Mouse (Mus musculus): ENCODE data around the gene Drd3. TPM values are rescaled to one million over a fixed set of nuclear protein-coding genes. Genes with fewer than 3 reads are reported as not detected.
A peak's percentile ranks its signal among the peaks of the same experiment; 100 is the strongest.

Drd3 gene
- polyA plus RNA-seq, 1 experiment from 2014 or later = not detected

GRCm38 (mm10) chr16:43737933-43738332, 15.9 kb upstream of the Drd3 start:
- no peak for ATAC-seq (ENCODE audit: low FRiP score)

GRCm38 (mm10) chr16:43740936-43741335, 12.9 kb upstream of the Drd3 start:
- H3K4me1 ChIP-seq (replicated peaks) = no peaks in the 10 kb centered on the region
- H3K27ac ChIP-seq = no peak overlapping the region
- ATAC-seq (ENCODE audit: low FRiP score) = no peak
- no peaks in the 10 kb centered on the region for H3K36me3 ChIP-seq
- no peak overlapping the region for H3K9ac ChIP-seq
- WGBS = 70% methylated on average over 2 of the region's 2 CpGs
- no peaks in the 10 kb centered on the region for H3K9me3 ChIP-seq
- H3K4me2 ChIP-seq = no peak overlapping the region
- no peak overlapping the region for H3K4me3 ChIP-seq
- H3K27me3 ChIP-seq = no peaks in the 10 kb centered on the region

More at GRCm38 (mm10) chr16:43737933-43738332, 15.9 kb upstream of the Drd3 start:
- Histone ChIP-seq H3K4me3 (no peak overlapping the region), H3K36me3 (no peaks in the 10 kb centered on the region), H3K27ac (no peak overlapping the region), H3K9ac (no peak overlapping the region), H3K4me2 (no peak overlapping the region), H3K9me3 (no peaks in the 10 kb centered on the region), H3K27me3 (no peaks in the 10 kb centered on the region), H3K4me1 (replicated peaks) (no peaks in the 10 kb centered on the region)
- WGBS = 89% methylated on average over 4 of the region's 4 CpGs

GRCm38 (mm10) chr16:43748424-43748823, 5.4 kb upstream of the Drd3 start:
- Histone ChIP-seq H3K9ac (no peak overlapping the region), H3K4me1 (replicated peaks) (no peaks in the 10 kb centered on the region), H3K9me3 (no peaks in the 10 kb centered on the region), H3K27me3 (no peaks in the 10 kb centered on the region), H3K4me3 (no peak overlapping the region), H3K36me3 (no peaks in the 10 kb centered on the region), H3K27ac (no peak overlapping the region), H3K4me2 (no peak overlapping the region)
- no peak for ATAC-seq (ENCODE audit: low FRiP score)
- WGBS = 83% methylated on average over 2 of the region's 2 CpGs

- H3K27me3 ChIP-seq = no peaks in the 10 kb centered on the region
- no peaks in the 10 kb centered on the region for H3K9me3 ChIP-seq
- no peak overlapping the region for H3K4me3 ChIP-seq
- no peak for ATAC-seq (ENCODE audit: low FRiP score)
- H3K4me2 ChIP-seq = no peak overlapping the region
- H3K27ac ChIP-seq = no peak overlapping the region
- H3K36me3 ChIP-seq = no peaks in the 10 kb centered on the region
- H3K4me1 ChIP-seq (replicated peaks) = no peaks in the 10 kb centered on the region
- H3K9ac ChIP-seq = no peak overlapping the region
- WGBS = 87% methylated on average over 8 of the region's 8 CpGs
Observed at GRCm38 (mm10) chr16:43752900-43753299, 926 bp upstream of the Drd3 start.

- no peaks in the 10 kb centered on the region for H3K36me3 ChIP-seq
- no peaks in the 10 kb centered on the region for H3K9me3 ChIP-seq
- no peak overlapping the region for H3K4me2 ChIP-seq
- no peaks in the 10 kb centered on the region for H3K4me1 ChIP-seq (replicated peaks)
- no peak overlapping the region for H3K27ac ChIP-seq
- H3K4me3 ChIP-seq = no peak overlapping the region
- H3K27me3 ChIP-seq = no peaks in the 10 kb centered on the region
- no peak overlapping the region for H3K9ac ChIP-seq
- 93% methylated on average over 3 of the region's 3 CpGs for WGBS
- no peak for ATAC-seq (ENCODE audit: low FRiP score)
Observed at GRCm38 (mm10) chr16:43772358-43772757, 18.5 kb downstream of the Drd3 start.

- no peak for ATAC-seq (ENCODE audit: low FRiP score)
- no peak overlapping the region for H3K4me3 ChIP-seq
Observed at GRCm38 (mm10) chr16:43772766-43773165, 18.9 kb downstream of the Drd3 start.

GRCm38 (mm10) chr16:43773506-43773905, 19.7 kb downstream of the Drd3 start:
- Histone ChIP-seq H3K27me3 (no peaks in the 10 kb centered on the region), H3K4me3 (no peak overlapping the region), H3K27ac (no peak overlapping the region), H3K4me1 (replicated peaks) (no peaks in the 10 kb centered on the region), H3K4me2 (no peak overlapping the region), H3K36me3 (no peaks in the 10 kb centered on the region), H3K9me3 (no peaks in the 10 kb centered on the region), H3K9ac (no peak overlapping the region)
- no peak for ATAC-seq (ENCODE audit: low FRiP score)
- 88% methylated on average over 4 of the region's 4 CpGs for WGBS

More at GRCm38 (mm10) chr16:43772766-43773165, 18.9 kb downstream of the Drd3 start:
- 96% methylated on average over 1 of the region's 1 CpGs for WGBS
- Histone ChIP-seq H3K9ac (no peak overlapping the region), H3K36me3 (no peaks in the 10 kb centered on the region), H3K4me1 (replicated peaks) (no peaks in the 10 kb centered on the region), H3K27me3 (no peaks in the 10 kb centered on the region), H3K27ac (no peak overlapping the region), H3K4me2 (no peak overlapping the region), H3K9me3 (no peaks in the 10 kb centered on the region)

- Histone ChIP-seq H3K9ac (no peak overlapping the region), H3K36me3 (no peaks in the 10 kb centered on the region), H3K27me3 (no peaks in the 10 kb centered on the region), H3K27ac (no peak overlapping the region), H3K9me3 (no peaks in the 10 kb centered on the region), H3K4me2 (no peak overlapping the region), H3K4me3 (no peak overlapping the region), H3K4me1 (replicated peaks) (no peaks in the 10 kb centered on the region)
- WGBS = 83% methylated on average over 3 of the region's 3 CpGs
- no peak for ATAC-seq (ENCODE audit: low FRiP score)
Observed at GRCm38 (mm10) chr16:43776886-43777285, 23.1 kb downstream of the Drd3 start.

GRCm38 (mm10) chr16:43799541-43799940, 45.7 kb downstream of the Drd3 start:
- H3K4me2 ChIP-seq = no peak overlapping the region
- 0 out of 2 replicates have a peak, but pooled peaks cover 5% of the 10 kb centered on the region for H3K9me3 ChIP-seq
- H3K27ac ChIP-seq = no peak overlapping the region
- no peak for ATAC-seq (ENCODE audit: low FRiP score)
- H3K4me3 ChIP-seq = no peak overlapping the region
- no peak overlapping the region for H3K9ac ChIP-seq
- 29% methylated on average over 4 of the region's 4 CpGs for WGBS
- H3K36me3 ChIP-seq = peaks cover 3% of the 10 kb centered on the region; the same call in 1 of the 2 replicates
- H3K27me3 ChIP-seq = 0 out of 2 replicates have a peak, but pooled peaks cover 3% of the 10 kb centered on the region
- H3K4me1 ChIP-seq (replicated peaks) = peaks cover 24% of the 10 kb centered on the region

- 4% methylated on average over 13 of the region's 13 CpGs for WGBS
- Histone ChIP-seq H3K9me3 (0 out of 2 replicates have a peak, but pooled peaks cover 5% of the 10 kb centered on the region), H3K9ac (no peak overlapping the region), H3K4me2 (peak overlapping the region; percentile 27), H3K4me3 (no peak overlapping the region), H3K27me3 (0 out of 2 replicates have a peak, but pooled peaks cover 3% of the 10 kb centered on the region), H3K36me3 (peaks cover 3% of the 10 kb centered on the region; the same call in 1 of the 2 replicates), H3K4me1 (replicated peaks) (peaks cover 24% of the 10 kb centered on the region), H3K27ac (peak overlapping the region; percentile 23; the same call in 1 of the 2 replicates)
- no peak; the same call in 1 of the 2 replicates for ATAC-seq (ENCODE audit: low FRiP score)
Observed at GRCm38 (mm10) chr16:43800119-43800721, 46.4 kb downstream of the Drd3 start.

- no peak overlapping the region for H3K4me2 ChIP-seq
- H3K9ac ChIP-seq = no peak overlapping the region
- WGBS = 43% methylated on average over 3 of the region's 3 CpGs
- H3K9me3 ChIP-seq = 0 out of 2 replicates have a peak, but pooled peaks cover 5% of the 10 kb centered on the region
- 0 out of 2 replicates have a peak, but pooled peaks cover 3% of the 10 kb centered on the region for H3K27me3 ChIP-seq
- peaks cover 24% of the 10 kb centered on the region for H3K4me1 ChIP-seq (replicated peaks)
- 0 out of 2 replicates have a peak overlapping the region, but pooled peaks have one; percentile 30 for H3K27ac ChIP-seq
- ATAC-seq (ENCODE audit: low FRiP score) = no peak
- peaks cover 3% of the 10 kb centered on the region; the same call in 1 of the 2 replicates for H3K36me3 ChIP-seq
- H3K4me3 ChIP-seq = no peak overlapping the region
Observed at GRCm38 (mm10) chr16:43801137-43801536, 47.3 kb downstream of the Drd3 start.

- Histone ChIP-seq H3K9me3 (0 out of 2 replicates have a peak, but pooled peaks cover 2% of the 10 kb centered on the region), H3K27me3 (0 out of 2 replicates have a peak, but pooled peaks cover 3% of the 10 kb centered on the region), H3K36me3 (no peaks in the 10 kb centered on the region), H3K27ac (peak overlapping the region; percentile 32; the same call in 1 of the 2 replicates), H3K4me3 (peak overlapping the region; percentile 39), H3K4me1 (replicated peaks) (peaks cover 24% of the 10 kb centered on the region), H3K9ac (peak overlapping the region; percentile 53), H3K4me2 (peak overlapping the region; percentile 66)
- peak; percentile 78 for ATAC-seq (ENCODE audit: low FRiP score)
- WGBS = 2% methylated on average over 18 of the region's 18 CpGs
Observed at GRCm38 (mm10) chr16:43801791-43802307, 48.0 kb downstream of the Drd3 start.

Measured in hindbrain, embryonic 13.5 days (tissue).